Mouse (Mus musculus) gastrocnemius, postnatal 14 days (tissue): ENCODE measurements around the gene C1s2. TPM values are rescaled to one million over a fixed set of nuclear protein-coding genes. Genes with fewer than 3 reads are reported as not detected.
"Not testable (repeated sequence)": the region's sequence is repeated elsewhere in the genome, so short reads cannot be mapped to it uniquely, and the experiment has no call there.

Experiments
- DNase-seq: peaks from one replicate; pipeline ENCODE4 v3.0.0; 2021; ENCODE audit warnings: mixed read lengths
- intact Hi-C: fragments of 180-260 bp; cut with DNase I; formaldehyde crosslinking; loops from one replicate; pipeline ENCODE4 v1.15.1; 2025; ENCODE audit warnings: low total_unique reads
- total RNA-seq, 2 experiments: library from RNA; stranded (reverse); gene quantifications; 2 replicates each; pipeline ENCODE4 v1.2.3; 2021

Gene C1s2
- total RNA-seq, 2 experiments from 2014 or later, result 0.78 to 0.96 TPM

GRCm38 (mm10) chr6:124655893-124656292, 20.0 kb upstream of the C1s2 start:
- intact Hi-C loops, result loop anchor here (10.0 kb wide), 1 partner anchor 81 kb away; the partner anchor contains the start of gene C1rb
- DNase-seq, result no peak

- intact Hi-C loops, result no loop called here
- DNase-seq, result no peak
These were observed 10.5 kb upstream of the C1s2 start for GRCm38 (mm10) chr6:124646394-124646793.

DNA sequence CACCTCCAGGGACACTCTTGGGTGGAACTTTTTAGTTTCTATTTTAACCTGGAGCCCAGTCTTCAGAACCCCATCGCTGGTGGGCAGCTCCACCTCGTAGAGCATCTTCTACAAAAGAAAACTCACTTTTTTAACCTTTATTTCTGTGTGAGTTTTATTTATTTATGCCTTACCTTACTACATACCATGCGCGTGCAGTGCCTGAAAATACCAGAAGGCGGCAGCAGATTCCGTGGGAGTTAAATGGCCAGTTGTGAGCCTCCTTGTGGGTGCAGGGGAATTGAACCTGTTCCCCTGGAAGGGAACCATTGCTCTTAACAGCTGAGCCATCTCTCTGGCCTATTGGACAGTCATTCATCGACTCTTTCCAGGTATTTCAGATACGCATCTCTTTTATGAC, 5.1 kb upstream of the C1s2 start:
- intact Hi-C loops, result loop anchor here (2.0 kb wide), 1 partner anchor 118 kb away; no protein-coding TSS in a partner anchor

DNA sequence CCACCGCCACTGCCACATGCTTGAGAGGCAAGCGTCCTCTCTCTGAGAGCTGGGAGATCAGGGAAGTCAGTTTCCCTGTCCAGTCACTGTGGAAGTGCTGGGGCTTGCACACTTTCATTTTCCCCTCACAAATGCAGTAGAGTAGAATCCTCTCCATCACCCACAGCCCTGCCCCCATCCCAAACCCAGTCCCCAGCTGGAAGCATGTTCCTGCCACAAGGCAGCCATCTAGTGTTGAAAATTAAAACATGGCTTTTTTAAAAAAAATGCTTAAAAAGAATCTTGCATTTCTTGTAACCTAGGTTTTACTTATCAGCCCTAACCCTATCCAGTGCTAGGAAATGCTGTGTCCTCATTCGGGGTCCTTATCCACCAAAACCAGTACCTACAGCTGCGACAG, 4.2 kb upstream of the C1s2 start:
- DNase-seq, result no peak
- intact Hi-C loops, result loop anchor here (2.0 kb wide), 1 partner anchor 119 kb away; no protein-coding TSS in a partner anchor

More for the DNA sequence above, 5.1 kb upstream of the C1s2 start:
- peak; percentile 50 for DNase-seq

GRCm38 (mm10) chr6:124636858-124637460, 1.1 kb upstream of the C1s2 start:
- intact Hi-C loops, DNase-seq: not testable (repeated sequence)

DNA sequence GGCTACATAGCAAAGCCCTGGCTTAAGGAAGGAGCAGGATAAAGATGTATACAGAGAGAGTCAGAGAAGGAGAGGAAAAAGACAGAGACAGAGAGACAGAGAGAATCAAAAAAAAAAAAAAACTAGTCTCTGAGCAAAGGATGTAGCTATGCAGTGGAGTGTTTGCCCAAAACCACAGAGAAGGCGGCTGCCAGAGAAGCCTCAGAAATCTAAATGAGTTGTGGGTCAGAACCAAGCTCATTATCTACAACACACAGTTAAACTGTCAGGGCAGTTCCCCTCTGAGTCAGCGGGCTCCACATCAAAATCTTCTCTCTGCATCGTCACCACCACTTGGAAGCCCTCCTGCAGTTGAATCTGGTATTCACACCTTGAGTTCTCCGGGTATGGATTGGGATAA, 5.1 kb downstream of the C1s2 start:
- intact Hi-C loops, result no loop called here
- DNase-seq, result no peak

DNA sequence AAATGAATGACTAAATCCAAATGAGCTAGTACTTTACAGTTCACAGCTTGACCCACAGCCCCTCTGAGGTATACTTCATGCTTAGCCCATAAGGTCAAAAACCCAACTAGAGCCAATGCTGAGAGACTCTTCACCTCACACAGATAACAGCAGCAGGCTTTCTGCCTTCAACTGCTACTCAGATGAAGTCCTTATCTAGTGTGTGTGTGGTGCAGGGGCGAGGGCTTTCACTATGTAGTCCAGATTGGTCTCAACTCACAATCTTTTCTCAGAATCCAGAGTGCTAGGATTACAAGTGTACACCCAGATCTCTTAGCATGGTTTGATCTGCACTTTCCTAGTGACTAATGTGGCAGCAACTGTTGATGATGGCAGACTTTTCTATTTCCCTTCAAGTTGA, 9.7 kb downstream of the C1s2 start:
- intact Hi-C loops, DNase-seq: not testable (repeated sequence)

DNA sequence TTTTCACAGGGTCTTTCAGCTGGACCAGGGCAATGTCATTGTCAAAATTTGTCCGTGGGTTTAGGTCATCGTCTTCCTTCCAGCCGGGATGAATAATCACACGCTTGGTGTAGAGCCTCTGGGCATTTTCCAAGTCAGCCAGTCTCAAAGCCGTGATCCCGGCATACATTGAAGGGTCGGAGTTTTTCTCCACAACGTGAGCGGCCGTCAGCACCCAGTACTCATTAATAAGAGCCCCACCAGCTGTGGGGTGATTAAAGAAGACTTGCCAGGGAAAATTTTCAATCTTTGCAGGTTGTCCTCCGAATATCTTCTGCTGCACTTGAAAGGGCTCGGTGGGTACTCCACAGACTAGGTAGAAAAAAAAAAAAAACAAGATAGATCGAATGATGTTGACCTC, 10.3 kb downstream of the C1s2 start:
- intact Hi-C loops, result no loop called here
- DNase-seq, result no peak

GRCm38 (mm10) chr6:124602031-124602430, 33.9 kb downstream of the C1s2 start:
- intact Hi-C loops, result no loop called here
- DNase-seq, result no peak

- DNase-seq, result no peak
- intact Hi-C loops, result no loop called here
These were observed 42.8 kb downstream of the C1s2 start for GRCm38 (mm10) chr6:124593121-124593520.

DNA sequence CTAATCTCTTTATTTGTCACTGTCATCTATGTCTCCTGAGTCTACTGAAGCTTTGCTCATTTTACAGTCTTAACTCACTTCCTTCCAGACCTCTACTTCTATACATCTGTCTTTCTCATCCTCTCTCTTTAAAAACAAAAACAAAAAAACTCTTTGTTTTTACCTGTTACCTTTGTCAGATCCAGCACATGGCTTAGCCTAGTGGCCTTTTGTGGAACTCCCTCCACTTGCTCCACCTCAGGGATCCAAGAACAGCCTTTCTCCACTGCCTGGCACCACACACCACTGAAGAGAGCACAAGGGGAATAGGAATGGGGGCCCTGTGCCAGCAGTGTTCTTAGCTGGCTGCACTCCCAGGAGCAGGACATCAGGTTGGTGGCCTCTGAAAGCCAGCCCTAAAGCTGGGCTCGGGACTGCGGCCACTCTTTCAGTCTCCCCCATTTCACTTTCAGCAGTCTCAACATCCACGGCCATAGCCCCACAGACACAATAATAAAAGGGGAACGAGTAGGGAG, 43.6 kb downstream of the C1s2 start:
- no peak for DNase-seq

DNA sequence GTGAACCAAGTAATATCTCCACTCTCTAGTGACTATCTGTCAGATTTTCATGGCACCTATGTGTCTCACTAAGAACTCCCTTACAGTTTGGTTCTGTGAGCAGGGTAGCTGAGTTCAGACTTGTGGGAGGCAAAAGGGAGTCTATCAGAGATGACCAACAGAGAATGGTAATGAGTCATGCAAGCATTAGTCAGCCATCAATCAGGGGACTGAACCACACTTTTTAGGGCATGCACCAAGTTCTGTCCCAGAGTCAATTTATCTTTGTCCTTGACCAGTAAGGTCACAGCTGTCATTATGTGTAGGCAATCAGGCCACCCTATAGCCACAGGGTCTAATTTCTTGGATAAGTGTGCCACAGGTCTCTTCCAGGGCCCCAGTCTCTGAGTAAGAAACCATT, 47.1 kb downstream of the C1s2 start:
- DNase-seq, result no peak
- intact Hi-C loops, result no loop called here

More for the DNA sequence above, 43.6 kb downstream of the C1s2 start:
- intact Hi-C loops, result no loop called here

- intact Hi-C loops, result no loop called here
- DNase-seq, result no peak
These were observed 49.6 kb downstream of the C1s2 start for GRCm38 (mm10) chr6:124586266-124586665.

- DNase-seq, result peak; percentile 16
These were observed 50.1 kb downstream of the C1s2 start for GRCm38 (mm10) chr6:124585761-124586160.

DNA sequence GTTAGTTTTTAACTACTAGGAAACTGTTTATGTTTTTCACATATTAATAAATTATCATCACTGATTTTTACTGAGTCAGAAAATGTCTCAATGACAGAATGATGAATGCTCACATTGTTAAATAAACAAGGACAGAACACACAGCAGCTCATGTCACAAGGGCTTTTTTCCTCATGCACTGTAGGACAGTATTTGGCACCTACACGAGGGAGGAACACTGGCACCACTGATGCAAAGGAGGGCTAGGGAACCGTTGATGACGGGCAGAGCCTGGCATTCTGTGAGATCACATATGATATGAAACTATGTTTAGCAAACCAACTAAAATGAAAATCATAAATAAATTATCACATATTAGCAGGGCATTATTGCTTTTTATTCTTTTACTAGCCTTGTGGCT, 51.0 kb downstream of the C1s2 start:
- DNase-seq, result no peak
- intact Hi-C loops, result no loop called here

More at GRCm38 (mm10) chr6:124585761-124586160, 50.1 kb downstream of the C1s2 start:
- intact Hi-C loops, result no loop called here

- no peak for DNase-seq
- intact Hi-C loops, result no loop called here
These were observed 53.7 kb downstream of the C1s2 start for GRCm38 (mm10) chr6:124582231-124582630.

DNA sequence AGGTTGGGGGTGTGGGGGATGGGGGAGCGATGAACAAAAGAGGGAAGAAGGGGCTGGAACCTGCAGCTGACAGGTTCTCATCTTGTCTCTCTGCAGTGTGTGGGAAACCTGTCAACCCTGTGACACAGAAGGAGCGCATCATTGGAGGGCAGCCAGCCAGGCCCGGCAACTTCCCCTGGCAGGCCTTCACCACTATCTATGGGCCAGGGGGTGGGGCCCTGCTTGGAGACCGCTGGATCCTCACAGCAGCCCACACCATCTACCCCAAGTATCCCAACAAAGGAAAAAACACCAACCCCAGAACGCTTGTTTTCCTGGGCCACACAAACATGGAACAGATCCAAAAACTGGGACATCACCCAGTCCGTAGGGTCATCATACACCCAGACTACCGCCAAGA, 55.7 kb downstream of the C1s2 start:
- DNase-seq, intact Hi-C loops: not testable (repeated sequence)

- not testable (repeated sequence) for DNase-seq
- intact Hi-C loops, result loop anchor here (10.0 kb wide), 2 partner anchors 80 to 190 kb away; partner anchors contain the start of gene Eno2
These were observed 60.7 kb downstream of the C1s2 start for GRCm38 (mm10) chr6:124575155-124575678.
